Mouse (Mus musculus) adrenal gland, postnatal 36 days (tissue): ENCODE data around the gene Fam57a. TPM values are rescaled to one million over a fixed set of nuclear protein-coding genes. Genes with fewer than 3 reads are reported as not detected.

ENCODE experiments used
- DNase-seq, 2 experiments: peaks; one replicate each; pipeline ENCODE4 v3.0.0; 2021; ENCODE audit warnings: mixed read lengths in 1 of 2
- long read RNA-seq, 2 experiments: library from polyadenylated mRNA; stranded (forward); transcript quantifications; one replicate each; pipeline ENCODE4 v2.0.0; 2021; ENCODE audit warnings: borderline sequencing depth in 2 of 2
- total RNA-seq, 2 experiments: library from RNA; stranded (reverse); gene quantifications; 2 replicates each; pipeline ENCODE4 v1.2.3; 2021

Gene Fam57a
- 1 to 10 TPM; 4.8 to 4.9 TPM for total RNA-seq
- long read RNA-seq, experiment 1, partial matches to known transcripts, result 0 of 1 reads
- long read RNA-seq, experiment 1, other reads (novel, unspliced or antisense), result 0 of 1 reads
- long read RNA-seq, experiment 2, partial matches to known transcripts, result 0 of 1 reads
- long read RNA-seq, experiment 2, other reads (novel, unspliced or antisense), result 0 of 1 reads

DNA sequence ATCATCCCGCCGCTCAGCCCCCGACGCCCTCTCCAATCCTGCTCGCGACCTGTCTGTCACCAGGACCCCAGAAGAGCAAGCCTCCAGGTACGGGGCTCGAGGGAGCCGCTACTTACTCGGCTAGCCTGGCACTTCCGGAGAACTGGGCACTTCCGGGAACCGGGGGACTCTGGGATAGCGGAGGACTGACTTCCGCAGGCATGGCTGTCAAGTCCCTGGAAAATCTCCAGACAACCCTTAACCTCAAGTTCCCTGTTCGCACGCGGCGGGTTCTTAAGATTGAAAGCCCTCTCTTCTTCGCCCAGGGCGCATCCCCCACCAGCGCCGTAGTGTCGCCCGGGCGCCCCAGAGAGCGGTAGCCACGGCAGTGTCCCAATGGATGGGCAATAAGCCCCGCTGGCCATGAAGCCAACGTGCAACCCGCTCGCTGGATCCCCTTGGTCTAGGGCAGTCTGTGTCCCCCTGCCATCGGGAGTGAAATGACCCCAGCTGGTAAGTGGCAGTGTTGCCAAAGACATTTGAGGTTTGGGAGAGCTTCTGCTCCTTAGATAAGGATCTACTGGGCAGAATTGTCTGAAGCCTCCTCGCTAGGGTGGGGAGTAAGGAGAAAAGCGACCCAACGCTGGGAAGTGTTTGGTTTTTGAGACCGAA lies at the start of gene Fam57a, which contains the start of gene Vps53:
Gene Fam57a (plus strand): TSS at position 177 of the 651 bp plus-strand sequence.
Gene Vps53 (minus strand): TSS at position 153 of the 651 bp plus-strand sequence.
- peak; percentile 94 to 95 for DNase-seq

DNA sequence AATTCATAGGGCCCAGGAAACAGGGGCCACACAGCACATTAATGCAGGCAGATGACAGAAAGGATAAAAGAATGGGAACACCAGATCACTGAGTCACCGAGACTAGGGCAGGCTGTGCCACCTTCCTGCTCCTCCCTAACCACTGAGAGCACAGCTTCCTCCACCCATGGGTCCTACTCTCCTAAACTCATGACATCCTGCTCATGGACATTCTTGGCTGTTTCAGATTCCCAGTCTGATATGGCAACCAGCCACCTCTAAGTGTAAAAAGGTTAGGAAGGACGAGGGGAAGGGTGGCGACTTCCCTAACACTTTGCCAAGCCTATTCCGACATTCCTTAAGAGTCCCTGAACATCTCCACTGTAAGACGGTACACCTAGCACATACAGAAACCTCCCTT lies 48.6 kb upstream of the Fam57a start:
- peak; percentile 15 to 34 for DNase-seq

DNA sequence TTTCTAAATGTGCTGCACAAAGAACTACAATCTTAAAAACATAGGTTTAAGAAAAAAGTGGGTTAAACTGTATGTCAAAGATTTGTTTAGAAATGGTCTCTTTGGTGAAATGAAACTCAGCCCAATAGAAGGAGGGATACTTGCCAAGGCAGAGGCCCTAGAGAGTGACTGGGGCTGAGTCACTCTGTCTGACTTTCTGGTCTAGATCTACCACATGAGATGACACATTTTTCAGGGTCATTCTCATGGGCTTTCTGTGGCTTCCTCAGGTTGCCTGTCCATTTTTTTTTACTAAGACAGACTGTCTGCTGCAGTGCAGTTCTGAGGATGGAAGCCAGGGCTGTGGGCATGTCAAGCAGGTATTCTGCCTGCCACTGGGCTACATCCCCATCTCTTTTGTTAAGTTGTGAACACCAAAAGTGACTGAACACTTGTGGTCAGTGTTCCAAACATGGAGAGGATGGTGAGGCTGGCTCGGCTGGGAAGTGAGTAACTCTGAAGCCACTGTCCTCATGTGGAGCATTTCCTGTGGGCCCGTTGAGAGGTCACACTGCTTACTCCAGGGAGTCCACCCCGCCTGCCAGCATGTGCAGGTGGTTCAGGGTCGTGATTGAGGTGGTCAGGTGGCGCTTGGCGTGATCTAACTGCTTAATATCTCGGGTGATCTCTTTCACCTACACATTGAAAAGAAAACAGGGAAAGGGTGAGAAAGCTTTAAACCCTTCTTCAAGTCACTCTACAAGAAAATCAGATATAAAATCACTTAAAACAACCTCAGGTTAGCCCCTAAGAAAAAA lies 43.6 kb upstream of the Fam57a start:
- peak; percentile 60 to 69 for DNase-seq

DNA sequence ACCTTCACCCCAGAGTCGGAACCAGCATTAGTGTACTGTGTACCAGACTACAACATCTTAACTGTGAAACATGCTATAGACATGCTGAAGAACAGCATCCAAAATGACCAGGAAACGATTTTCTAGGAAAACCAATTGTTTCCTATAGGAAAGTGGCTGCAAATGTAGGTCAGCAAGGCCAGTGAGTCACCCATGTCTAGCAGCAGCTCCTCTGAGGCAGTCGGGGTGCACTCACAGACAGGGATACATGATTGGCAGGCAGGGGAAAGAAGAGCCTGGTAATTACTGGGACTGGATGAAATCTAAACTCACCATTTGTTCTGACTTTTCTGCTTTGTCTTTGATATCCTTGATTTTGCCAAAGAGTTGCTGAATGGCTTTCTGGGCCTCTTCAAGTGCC lies 41.5 kb upstream of the Fam57a start:
- DNase-seq, result peak; percentile 27 to 32

DNA sequence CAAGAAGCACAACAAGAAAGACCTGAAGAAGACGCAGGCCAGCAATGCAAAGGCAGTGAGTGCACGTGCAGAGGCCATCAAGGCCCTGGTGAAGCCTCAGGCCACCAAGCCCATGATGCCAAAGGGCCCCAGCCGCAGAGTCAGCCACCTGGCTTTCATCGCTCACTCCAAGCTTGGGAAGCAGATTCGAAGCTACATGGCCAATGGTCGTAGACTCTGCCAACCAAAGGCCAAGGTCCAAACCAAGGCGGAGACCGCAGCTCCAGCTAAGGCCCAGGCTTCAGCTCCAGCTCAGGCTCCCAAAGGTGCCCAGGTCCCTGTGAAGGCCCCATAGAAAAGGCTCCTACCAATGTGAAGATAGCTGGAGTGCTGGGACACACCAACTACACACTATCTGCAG lies 35.1 kb upstream of the Fam57a start:
- no peak for DNase-seq

DNA sequence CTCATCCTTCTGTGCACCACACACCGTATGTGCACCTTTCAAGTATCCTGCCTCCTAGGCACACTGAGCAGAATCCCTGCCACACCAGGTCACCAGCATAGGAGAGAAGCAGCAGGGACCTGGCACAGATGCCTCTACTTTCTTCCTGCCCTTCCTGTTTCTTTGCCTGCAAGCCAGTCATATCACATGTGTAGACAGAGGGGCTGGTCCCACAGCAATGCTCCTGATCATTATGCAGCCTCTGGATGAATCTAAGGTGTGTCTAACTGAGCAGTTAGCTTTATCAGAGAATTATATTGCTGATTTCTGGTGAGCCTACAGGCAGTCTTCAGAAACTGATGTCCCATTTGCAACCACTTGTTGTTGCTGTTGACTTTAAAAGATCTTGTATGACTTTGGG lies 34.3 kb upstream of the Fam57a start:
- no peak for DNase-seq

DNA sequence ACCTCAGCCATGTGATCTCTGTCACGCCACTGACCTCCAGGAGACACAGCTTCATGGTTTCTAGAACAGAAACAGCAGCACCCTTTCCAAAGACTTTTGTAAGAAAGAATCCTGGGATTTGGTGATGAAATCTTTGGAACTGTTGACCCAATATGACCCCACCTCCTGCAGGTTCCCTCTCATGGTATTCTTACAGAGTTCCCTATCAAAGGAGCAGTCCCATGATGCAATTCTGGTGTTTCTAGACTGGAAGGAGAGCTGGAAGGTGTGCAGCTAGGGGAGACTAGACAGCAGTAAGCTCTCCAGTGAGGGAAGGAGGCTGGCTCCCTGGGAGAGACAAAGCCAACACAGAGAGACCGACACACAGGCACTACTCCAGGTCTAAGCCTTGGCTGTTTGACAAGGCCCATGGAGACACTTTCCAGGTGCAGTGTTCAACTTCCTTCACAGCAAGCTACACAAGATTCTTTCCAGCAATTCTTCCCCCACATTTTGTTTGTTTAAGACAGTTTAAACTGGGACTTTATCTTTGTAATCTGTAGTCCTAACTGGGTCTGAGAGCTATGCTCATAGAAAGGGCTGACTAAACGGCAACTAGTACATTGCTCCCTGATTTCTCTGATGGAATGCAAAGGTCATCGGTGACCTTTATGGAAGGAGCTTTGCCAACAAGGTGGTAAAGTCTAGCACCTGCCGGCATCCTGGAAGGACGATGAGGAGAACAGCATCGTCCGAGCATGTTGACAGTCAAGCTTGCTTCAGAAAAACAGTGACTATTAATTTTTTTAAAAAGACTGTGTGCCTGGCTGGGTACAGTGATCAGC lies 33.1 kb upstream of the Fam57a start:
- no peak for DNase-seq

DNA sequence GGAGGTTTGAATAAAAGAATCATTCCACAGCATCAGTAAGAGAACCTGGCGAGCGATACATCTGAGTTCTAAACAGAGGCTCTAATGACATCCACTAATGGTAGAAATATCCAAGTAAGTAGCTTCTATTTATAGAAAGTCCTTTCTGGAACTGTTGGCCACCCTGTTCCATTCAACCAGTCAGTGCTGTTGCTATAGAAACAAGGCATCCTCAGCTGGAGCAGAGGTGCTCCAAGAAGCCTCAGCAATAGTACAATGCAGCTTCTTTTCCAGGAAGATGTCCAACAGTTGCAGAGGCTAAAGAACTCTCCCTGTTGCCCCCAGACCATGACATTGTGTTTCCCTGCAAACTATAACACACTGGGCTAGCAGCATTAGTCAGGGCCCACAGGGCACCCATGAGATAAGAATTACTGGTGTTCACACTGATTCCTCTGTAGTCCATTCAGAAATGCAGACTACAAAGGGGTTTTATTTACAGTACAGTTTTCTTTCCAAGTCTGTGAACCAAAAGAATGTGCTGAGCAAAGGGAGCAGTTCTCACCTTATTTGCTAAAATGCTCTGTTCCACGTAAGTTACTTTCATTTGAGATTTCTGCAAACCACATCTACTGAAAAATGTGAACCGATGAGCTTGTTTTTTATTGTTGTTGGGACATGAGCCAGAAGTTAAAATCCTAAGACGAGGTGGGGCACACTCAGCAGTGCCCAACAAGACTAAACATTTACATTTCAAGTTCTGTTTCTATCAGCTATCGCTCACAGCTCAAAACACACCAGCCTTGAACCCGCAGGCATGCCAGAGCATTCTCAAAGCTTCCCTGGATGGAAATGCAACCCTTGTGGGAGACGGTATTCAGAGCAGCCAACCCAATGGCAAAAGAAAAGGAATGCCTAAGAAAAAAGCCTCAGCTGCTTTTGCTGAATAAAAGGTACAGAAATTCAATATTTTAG lies 31.1 kb upstream of the Fam57a start:
- no peak for DNase-seq

DNA sequence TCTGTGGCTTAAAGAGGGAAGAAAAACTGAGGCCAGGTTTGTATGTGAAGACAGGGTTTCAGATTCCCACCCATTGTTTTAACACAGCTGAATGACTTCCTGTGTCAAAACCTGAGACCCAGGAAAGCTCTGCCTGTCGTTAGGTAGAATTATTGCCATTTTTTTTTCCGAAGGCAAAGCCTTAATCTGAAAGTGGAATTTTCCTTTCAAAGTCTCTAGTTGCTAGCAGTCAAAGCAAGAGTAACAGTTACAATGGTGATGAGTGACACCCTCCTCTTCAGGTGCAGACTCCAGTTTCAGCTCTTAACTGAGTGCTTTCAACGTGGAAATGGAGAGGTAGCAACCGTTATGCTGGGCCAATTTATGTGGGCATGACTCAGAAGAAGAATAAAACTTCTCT lies 28.5 kb upstream of the Fam57a start:
- DNase-seq, result no peak

DNA sequence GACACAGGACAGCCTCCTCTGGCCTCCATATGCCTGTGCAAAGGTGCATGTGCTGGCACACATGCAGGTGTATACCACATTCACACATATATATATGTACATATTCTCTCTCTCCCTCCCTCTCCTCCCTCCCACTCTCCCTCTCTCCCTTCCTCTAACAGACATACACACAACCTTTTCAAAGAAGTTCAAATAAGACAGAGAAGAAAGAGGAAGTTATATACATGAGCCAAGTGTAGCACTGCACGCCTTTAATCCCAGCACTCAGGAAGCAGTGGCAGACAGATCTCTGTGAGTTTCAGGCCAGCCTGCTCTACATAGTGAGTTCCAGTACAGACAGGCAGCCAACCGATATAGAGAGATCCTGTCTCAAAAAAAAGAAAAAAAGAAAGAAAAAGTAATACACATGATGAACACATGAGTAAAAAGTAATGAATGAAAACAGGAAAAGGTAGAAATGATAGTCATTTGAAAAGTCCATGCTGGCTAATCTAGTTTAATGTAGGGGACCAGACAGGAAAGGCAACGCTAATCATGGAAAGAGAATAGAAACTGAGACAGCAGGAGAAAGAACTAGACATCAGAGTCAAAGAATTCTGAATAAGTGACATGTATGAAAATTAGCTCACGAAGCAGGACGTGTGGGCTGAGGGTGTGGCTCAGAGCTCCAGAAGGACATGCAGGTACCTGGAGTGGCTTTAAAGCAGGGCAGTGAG lies 26.1 kb upstream of the Fam57a start:
- no peak for DNase-seq

DNA sequence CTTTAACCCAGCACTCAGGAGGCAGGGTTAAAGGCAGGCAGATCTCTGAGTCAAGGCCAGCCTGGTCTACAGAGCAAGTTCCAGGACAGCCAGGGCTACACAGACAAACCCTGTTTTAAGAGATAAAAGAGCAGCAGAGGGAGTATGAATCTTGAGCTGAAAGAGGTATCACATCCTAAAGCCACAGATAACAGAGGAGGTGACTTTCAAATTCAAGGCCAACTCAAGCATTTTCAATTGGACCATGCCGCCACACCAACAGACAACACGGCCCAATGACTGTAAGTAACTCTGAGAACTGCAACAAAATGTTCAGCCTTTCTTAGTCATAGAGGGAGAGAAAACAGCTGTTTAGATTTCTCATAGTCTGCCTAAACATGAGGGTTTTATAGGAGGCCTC lies 25.3 kb upstream of the Fam57a start:
- DNase-seq, result no peak

DNA sequence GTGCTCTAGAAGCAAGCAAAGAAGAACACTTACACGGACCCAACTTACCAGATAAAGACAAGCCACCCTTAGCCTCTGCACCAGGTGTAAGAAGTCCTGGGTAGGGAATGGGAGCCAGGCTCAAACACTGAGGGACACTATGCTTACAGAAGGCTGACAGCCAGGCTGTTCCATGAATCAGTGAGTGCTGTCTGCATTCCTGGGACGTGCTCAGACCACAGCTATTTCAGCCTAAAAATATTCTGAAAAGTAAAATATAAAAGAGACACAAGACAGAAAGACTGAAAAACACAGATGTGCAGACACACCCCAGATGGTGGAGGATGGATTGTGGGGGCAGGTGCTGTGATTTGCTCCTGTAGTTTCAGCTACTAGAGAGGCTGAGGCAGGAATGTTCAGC lies 24.6 kb upstream of the Fam57a start:
- DNase-seq, result no peak

DNA sequence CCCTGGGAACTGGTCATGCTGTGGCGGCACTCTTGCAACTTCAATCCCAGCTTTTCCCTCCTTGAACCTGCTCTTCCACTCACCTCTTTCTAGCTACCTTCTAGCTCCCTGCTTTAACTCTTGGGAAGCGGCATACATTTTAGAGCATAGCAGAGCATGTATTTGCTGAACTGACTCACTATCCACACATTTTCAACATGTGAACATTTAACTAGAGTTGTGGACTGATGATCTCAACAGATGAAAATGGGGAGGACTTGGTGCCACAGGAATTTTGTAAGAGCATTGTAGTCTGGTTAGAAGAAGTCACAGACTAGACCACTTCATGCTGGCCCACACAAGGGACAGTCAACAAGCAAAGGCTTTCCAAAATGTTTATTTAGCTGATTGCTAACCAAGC lies 21.1 kb upstream of the Fam57a start:
- DNase-seq, result no peak

DNA sequence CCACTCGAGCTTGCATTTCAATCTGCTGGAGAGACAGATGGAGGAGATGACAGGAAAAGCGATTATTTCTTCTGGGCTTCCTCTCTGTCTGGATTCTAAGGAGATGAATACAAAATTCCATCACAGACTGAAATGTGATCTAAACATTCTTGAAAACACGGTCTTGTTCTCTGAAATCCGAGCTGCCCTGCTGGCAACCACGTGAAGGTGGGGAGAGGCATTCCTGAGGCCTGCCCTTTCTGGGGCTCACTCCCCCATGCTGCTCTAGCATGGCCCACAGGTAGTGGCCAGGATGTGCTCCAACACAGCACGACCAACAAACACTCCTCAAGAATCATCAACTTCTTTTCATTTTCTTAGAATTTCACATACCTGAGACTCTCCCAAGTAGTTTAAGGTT lies 19.2 kb upstream of the Fam57a start:
- DNase-seq, result no peak

DNA sequence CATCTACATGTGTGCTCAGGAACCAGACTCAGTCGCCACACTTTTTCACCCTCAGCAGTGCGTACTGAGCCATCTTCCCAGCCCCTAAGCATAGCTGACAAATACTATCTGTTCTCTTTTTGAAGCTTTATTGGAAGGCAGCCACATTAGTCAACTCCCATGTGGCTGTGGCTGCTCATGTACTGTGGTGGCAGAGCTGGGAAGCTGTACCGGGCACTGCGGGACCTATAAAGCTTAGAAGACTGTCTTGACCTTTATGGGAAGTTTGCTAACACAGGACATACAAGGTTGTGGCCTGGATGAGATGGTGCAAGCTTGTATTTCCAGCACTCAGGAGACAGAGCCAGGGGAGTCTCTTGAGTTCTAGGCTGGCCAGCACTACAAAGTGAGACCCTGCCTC lies 12.8 kb upstream of the Fam57a start:
- peak; percentile 44 to 51 for DNase-seq

DNA sequence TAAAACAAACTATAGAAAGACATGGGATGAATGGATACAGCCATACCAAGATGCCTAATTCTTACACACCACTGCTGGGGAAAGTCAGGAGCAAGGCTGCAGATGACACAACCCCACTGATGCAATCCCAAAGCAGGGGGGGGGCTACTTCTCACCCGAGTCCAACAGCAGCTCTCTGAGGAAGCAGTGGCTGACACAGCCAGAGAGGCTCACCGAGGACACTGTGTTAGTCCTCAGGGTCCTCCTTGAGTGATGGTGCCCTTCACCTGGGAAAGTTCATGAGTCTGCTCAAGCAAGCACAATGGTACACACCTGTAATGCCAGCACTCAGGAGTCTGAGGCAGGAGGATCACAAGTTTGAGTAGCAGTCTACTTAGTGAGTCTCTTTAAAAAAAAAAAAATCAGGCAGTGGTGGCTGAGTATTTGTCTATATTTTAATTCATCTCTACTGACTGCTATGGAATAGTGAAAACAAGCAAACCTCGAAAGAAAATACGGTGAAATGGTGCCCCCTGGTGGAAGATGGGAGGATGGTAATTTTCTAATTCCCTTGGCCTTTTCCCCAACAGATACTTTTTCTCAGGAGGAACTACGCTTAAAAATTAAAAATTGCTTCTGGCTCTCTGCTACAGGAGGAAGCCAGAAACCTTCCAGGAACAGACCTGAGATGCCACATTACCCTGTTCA lies 12.2 kb upstream of the Fam57a start:
- DNase-seq, result peak; percentile 85 to 88

DNA sequence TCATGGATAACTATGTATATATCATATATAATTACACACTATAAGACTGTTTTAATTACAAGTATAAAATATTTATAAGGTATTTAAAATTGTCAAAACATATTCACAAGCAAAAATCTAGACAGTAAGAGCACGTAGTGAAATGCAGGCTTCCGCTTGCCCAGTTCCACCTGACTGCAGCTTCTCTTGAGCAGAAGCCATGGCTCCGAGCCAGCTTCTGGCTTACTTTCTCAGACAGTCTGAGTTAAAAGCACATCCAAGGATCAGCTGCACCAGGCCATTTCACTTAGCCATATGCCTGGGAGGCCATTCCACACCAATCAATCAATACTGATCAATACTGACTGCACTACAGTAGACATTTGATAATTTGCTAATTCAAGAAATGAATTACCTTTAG lies 10.5 kb upstream of the Fam57a start:
- DNase-seq, result no peak

DNA sequence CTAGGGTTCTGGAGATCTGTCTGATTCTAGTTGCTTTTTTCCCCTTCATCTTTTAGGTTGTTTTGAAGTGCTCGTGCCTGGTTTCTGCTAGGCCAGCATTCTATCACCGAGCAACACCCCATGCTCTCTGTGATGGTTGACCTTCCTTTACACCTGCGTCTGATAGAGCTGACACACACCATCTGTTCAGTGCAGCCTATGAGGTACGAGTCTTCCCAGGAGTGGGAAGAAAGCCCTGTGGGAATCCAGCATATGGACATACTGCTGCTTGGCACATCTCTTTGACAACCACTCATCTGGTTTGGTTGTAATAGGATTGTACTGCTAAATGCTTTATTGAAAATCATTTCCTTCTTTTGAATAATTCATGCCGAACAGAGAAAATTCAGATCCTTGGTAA lies 9.3 kb upstream of the Fam57a start:
- no peak for DNase-seq

DNA sequence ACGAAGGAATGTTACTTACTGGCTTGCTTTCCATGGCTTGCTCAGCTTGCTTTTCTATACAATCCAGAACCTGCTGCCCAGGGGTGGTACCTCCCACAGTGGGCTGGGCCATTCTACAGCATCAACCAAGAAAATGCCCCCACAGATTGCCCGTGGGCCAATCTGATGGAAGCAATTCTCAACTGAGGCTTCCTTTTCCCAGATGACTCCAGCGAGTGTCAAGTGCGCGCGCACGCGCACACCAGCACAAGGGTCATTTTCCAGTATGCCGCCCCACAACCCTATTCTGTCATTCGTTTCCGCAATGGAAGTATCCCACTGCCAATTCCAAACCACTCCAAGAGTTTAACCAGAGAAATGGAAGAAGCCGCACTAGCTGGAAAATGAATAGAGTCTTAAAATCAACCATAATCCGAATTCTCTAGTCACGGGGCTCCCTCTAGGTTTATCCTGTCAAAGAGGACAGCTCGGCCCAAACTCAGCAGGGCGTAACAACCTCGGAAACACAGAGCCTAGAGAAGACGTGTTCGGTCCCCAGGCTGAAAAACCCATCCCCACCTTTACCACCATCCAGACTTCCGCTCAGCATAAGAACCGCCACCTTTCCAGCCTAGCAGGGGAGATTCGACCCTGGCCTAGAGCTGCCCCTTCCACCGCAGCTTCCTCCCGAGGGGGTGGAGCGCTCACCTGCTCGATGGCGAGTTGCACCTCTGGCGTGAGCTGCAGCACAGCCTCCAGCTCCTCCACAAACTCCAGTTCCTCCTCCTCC lies 561 bp upstream of the Fam57a start:
- peak; percentile 52 to 55 for DNase-seq
